Mouse (Mus musculus) naive thymus-derived CD4-positive, alpha-beta T cell, adult 2 months (primary cell): Measurements from ENCODE around the gene Snrpd3.
"Not testable (repeated sequence)": the region's sequence is repeated elsewhere in the genome, so short reads cannot be mapped to it uniquely, and the experiment has no call there.

ENCODE experiments used
- DNase-seq: peaks from one replicate; pipeline ENCODE4 v3.0.0-alpha.2; 2011; ENCODE audit warnings: low read depth

Snrpd3 gene

GRCm38 (mm10) chr10:75501641-75502040, 15.7 kb upstream of the Snrpd3 start:
- DNase-seq: no peak

DNA sequence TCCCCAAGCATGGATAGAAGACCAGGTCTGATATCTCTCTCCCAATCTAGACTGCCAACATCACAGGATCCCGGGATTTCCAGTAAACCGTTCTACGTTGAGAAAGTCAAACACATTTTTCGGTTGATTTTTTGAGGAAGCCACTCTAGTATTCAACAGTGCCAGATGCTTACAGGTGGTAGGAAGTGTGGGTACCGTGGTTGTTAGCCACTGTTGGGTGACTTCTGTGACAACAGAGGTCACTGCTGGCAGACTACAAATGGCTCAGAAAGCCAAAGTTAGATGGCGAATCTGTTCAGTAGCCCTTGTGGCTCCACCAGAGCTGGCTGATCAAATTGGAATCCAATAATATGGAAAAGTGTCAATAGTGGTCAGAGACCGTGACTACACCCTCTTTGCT, 13.7 kb upstream of the Snrpd3 start:
- no peak for DNase-seq

DNA sequence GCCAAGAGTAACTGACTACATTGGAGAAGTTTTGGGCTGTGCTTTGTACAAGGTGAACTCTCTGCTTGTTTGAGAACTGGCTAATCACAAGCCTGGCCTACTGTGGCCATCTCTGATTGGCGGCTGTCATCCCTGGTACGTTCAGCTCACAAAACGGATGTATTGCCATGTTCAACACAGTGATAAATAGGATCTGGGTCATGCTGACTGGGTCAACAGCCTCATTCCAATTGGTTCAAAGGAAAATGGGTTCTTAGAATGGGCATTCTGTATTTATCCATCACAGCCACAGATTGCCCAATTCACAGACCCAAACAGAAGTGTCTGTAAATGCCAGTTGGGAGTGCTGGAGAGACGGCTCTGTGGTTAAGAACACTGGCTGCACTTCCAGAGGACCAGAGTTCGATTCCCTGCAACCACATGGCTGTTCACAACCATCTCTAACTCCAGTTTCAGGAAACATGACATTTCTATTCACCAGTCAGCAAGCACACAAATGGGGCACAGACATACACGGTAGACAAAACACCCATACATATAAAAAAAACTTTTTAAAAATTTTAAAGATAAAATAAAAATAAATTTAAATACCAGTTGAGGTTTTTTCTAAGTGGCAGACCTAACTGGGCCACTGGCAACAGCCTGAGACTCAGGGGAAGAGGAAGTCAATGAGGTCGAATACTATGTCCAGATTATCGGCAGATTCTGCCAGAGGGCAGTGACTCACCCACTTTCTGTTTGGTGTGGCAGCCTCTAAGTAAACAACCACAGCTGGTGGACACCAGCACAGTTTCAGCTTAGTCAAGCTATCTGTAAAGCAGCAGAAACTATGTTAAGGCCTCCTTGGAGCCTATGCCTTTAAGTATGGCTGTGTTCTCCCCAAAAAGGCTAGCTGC, 12.9 kb upstream of the Snrpd3 start:
- DNase-seq: no peak

GRCm38 (mm10) chr10:75505130-75505495, 12.2 kb upstream of the Snrpd3 start:
- no peak for DNase-seq

- not testable (repeated sequence) for DNase-seq
Measured at GRCm38 (mm10) chr10:75505928-75506327, 11.4 kb upstream of the Snrpd3 start.

DNA sequence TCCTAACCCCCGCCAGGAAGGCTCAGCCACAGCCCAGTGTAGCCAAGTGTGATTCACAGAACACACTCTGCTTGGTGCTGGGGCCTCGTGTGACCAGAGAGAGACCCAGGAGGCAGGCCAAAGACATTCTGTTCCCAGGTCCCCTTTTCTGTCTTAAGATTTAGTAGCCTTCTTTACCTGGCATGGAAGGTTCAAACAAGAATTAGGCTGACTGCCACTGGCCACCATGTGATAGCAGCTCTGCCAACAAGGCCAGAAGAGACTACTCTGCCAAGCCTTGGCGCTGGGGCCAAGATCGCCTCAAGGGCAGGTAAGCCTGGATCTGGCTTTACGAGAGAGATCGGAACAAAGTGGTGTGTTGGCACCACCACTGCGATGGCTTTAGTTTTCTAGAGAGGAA, 6.9 kb upstream of the Snrpd3 start:
- DNase-seq: no peak

DNA sequence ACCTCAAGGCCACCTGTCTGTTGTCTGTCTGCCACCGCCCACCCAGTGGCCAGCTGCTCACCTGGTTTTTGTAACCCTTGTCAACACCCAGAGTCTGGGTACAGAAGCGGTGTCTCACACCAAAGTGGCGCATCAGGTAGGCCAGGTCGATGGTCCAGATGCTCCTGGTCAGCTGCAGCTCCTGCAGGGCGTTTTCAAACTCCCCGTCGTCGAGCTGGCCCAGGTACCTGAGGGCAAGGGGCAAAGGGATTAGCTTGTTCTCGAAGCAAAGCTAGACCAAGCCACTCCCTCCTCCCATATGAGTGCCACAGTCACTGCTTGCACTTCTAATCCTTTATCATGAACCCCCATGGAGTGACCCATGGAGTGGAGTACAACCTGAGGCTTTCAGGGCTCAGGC, 6.3 kb upstream of the Snrpd3 start:
- DNase-seq: no peak

DNA sequence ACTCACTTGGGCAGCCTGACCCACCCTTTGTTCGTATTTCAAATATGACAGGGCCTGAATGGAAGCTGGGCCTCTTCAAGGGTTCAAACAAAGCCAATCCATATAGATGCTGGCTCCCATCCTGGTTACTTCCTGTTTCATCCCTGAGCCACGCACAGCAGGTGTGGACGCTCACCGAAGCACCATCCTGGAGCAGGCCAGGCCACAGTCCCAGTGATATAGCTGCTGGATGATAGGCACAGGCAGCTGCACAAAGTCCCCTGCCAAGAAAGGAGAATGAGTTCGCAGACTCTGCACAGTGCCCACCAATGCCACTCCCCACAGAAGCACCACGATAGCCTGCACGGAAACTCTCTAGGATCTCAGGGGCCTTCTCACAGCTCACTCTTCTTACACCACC, 5.5 kb upstream of the Snrpd3 start:
- DNase-seq: no peak

GRCm38 (mm10) chr10:75512796-75513195, 4.6 kb upstream of the Snrpd3 start:
- no peak for DNase-seq

- no peak for DNase-seq
Measured at GRCm38 (mm10) chr10:75513306-75514067, 3.9 kb upstream of the Snrpd3 start.

DNA sequence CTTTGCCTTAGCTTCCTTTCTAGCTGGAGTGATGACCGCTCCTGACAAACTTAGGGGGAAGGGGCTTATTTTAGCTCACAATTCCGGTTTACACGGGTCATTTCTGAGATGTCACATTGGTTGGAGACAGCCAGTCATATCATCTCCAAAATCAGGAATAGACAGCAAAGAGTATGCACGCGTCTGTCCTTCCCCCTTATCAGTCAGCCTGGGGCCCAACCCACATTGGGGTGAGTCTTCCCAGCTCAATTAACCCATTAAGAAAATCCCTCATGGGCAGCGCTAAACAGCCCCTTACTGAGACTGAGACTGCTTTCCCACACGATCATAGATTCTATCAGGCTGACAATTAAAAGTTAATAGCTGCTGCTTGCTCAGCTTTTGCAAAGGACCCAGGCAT, 3.0 kb upstream of the Snrpd3 start:
- DNase-seq: no peak

DNA sequence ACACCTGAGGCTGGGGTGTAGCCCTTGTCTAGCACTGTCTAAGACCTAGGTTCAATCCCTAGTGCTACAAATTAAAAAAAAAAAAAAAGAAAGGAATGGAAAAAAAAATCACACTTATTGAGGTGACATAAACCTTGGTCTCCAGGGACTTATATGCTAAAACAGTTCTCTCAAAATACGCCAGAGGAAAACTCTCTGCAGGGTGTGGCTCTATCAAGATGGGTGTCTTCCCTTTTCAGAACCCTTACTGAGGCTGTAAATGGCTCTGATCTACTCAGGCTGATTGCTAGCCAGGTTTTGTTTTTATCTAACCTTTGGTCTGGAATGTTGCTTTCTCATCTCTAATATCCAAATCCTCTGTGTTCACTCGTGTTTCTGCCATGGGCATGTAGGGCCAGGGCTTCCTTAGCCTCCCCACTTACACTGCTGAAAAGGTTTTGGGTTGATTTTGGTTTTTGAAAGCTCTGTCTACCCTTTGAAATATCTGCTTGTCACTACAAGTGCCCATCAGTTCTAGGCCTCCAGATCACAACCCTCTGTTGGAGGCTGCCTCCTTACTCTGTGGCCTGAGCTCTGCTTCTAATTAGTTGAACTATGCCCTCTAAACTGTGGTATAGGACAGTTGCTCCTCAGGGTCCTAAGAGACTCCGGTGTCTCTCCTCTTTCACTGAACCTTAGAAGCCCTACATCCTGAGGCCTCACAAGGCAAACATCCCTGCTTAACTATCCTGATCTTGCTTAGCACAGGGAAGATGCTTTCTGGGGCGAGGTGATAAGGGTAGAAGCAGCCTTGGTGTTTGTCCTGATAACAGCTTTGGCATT, 1.9 kb upstream of the Snrpd3 start:
- DNase-seq: no peak

DNA sequence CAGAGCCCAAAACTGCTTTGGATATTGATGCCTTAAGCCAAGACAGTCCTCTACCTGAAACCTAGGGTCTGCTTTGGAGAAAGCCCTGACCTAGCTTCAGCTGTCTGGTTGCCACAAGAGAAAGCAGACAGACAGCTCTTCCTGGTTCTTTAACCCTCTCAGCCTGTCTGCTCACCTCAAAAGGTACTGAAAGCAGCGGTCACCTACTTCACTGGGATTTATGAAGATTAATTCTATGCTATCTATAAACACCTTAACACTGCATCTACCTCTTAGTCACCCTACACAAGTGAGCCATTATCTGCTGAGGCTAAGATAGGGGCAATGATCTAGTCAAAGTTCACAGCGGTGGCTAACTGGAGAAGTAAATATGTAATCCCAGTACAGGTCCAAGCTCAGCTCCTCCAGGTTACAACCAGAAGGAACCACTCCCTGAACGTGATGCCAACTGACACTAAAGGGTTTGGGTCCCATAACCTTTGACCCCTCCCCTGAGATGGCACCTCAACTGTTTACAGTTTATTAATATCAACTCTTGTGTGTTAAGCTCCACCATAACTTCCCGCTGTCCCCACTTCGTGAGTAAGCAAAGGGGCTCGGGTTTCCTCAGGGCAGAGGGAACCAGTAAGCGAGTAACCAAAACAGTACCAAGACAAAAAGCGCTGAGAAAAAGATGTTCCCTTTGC, 1.2 kb upstream of the Snrpd3 start:
- DNase-seq: no peak

DNA sequence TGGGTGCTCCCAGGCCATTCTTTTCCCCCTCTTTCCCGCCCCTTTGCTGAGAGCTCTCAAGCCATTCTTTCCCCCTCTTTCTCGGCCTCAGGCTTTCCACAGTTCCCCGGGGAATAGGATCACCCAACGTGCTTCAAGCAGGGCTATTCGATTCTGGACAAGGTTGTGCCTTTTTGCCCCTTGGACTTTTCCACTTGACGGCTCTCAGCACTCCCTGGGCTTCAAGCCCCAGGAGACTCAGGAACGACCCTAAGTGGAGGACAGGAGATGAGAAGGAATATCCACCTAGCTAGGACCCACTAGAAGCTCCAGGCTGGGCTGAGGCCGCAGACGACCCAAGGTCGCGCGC, 653 bp upstream of the Snrpd3 start:
- no peak for DNase-seq

- peak; percentile 97 for DNase-seq
Measured at GRCm38 (mm10) chr10:75517758-75518143, 400 bp downstream of the Snrpd3 start, which contains the start of gene Gucd1. Gene Gucd1, minus strand, starts transcription at chr10:75517972.

- DNase-seq: no peak
Measured at GRCm38 (mm10) chr10:75520581-75520980, 3.2 kb downstream of the Snrpd3 start.

DNA sequence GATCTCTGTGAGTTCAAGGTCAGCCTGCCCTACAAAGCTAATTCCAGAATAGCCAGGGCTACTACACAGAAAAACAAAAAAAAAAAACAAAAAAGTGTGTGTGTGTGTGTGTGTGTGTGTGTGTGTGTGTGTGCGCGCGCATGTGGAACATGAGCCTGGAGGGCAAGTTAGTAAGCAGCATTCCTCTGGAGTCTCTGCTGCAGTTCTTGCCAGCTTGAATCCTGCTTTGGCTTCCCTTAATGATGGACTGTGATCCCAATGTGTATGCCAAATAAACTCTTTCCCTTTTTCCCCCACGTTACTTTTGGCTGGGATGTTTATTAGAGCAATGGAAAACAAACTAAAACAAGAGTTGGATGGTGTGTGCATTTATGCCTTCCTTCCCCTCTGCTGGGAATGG, 4.3 kb downstream of the Snrpd3 start:
- DNase-seq: no peak

DNA sequence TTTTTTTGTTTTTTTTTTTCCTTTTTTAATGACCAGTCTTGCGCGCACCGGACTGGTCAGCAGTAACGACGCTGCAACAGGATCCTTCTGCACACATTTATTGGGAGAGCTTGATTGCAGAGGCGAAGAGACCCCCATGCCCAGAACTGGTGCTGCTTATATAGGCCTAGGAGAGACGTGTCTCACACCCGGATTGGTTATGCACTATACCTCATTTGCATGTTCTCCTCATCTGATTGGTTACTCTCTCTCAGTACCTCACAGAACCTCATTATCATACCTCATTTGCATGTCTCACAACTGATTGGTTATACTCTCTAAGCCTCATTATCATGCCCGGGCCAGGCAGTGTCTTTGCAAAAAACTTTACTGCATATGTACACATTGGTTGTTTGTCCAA, 8.1 kb downstream of the Snrpd3 start:
- DNase-seq: not testable (repeated sequence)

DNA sequence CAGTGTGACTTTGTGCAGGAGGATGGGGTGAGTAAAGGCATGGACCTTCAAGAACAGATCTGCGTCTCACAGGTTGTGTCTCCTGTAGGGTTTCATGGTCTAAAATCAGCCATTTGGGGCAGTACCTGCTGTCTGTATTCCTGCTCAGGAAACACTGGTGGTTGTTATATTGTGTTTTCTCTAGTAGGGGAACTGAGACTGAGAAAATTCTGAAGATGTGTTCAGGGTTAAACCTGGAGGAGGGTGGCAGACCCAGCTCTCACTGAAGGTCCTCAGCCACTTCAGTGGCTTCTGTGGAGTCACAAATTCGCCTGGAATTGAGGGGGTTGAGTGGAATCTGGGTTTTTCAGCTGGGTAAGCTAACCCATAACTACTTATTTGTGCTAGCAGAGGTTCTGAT, 13.0 kb downstream of the Snrpd3 start:
- DNase-seq: no peak

- peak; percentile 83 for DNase-seq
Measured at GRCm38 (mm10) chr10:75531532-75532090, 14.3 kb downstream of the Snrpd3 start.

DNA sequence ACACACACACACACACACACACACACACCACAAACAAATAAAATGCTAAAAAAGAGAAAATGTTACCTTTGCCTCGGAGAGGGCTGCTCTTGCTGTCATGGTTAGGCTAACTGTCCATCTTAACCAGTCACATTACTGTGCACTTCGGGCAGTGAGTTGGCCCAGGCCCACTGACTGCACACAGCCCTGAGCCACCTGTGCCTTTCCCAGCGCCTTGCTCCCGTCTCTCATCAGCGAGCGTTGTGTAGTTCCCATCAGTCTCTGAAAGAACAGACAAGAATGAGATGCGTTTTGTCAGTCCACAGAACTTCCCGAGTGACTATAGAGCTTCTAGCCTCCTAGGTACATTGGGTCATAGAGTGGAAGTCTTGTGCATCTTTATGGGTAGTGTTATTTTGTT, 16.9 kb downstream of the Snrpd3 start:
- no peak for DNase-seq

- DNase-seq: no peak
Measured at GRCm38 (mm10) chr10:75534934-75535333, 17.6 kb downstream of the Snrpd3 start.
